Mouse (Mus musculus): Measurements from ENCODE around the gene Gm10198.

Gm10198 gene

GRCm38 (mm10) chr13:111592485-111592884, at the start of gene Gm10198:
Gene Gm10198 (plus strand): TSS chr13:111592785.
- no peak for DNase-seq (ENCODE audit: low spot score in 2 of 2)

GRCm38 (mm10) chr13:111545286-111545685, 47.3 kb upstream of the Gm10198 start:
- DNase-seq (ENCODE audit: low spot score in 2 of 2) = peak in 1 of 2 experiments; percentile 12

- DNase-seq (ENCODE audit: low spot score in 2 of 2) = peak in 1 of 2 experiments; percentile 10
Measured at GRCm38 (mm10) chr13:111552769-111553168, 39.8 kb upstream of the Gm10198 start.

GRCm38 (mm10) chr13:111553182-111553581, 39.4 kb upstream of the Gm10198 start:
- DNase-seq (ENCODE audit: low spot score in 2 of 2) = peak in 1 of 2 experiments; percentile 13

GRCm38 (mm10) chr13:111553941-111554340, 38.6 kb upstream of the Gm10198 start:
- DNase-seq (ENCODE audit: low spot score in 2 of 2) = no peak

- DNase-seq (ENCODE audit: low spot score in 2 of 2) = peak; percentile 32 to 62
Measured at GRCm38 (mm10) chr13:111555333-111555732, 37.3 kb upstream of the Gm10198 start.

- DNase-seq (ENCODE audit: low spot score in 2 of 2) = peak; percentile 31 to 42
Measured at GRCm38 (mm10) chr13:111556375-111556774, 36.2 kb upstream of the Gm10198 start.

GRCm38 (mm10) chr13:111560152-111560551, 32.4 kb upstream of the Gm10198 start:
- DNase-seq (ENCODE audit: low spot score in 2 of 2) = no peak

- no peak for DNase-seq (ENCODE audit: low spot score in 2 of 2)
Measured at GRCm38 (mm10) chr13:111562595-111562994, 30.0 kb upstream of the Gm10198 start.

GRCm38 (mm10) chr13:111574196-111574595, 18.4 kb upstream of the Gm10198 start:
- DNase-seq (ENCODE audit: low spot score in 2 of 2) = no peak

GRCm38 (mm10) chr13:111577177-111577576, 15.4 kb upstream of the Gm10198 start:
- no peak for DNase-seq (ENCODE audit: low spot score in 2 of 2)

GRCm38 (mm10) chr13:111580054-111580453, 12.5 kb upstream of the Gm10198 start:
- DNase-seq (ENCODE audit: low spot score in 2 of 2) = peak in 1 of 2 experiments; percentile 26

- DNase-seq (ENCODE audit: low spot score in 2 of 2) = no peak
Measured at GRCm38 (mm10) chr13:111598111-111598510, 5.5 kb downstream of the Gm10198 start.

- DNase-seq (ENCODE audit: low spot score in 2 of 2) = no peak
Measured at GRCm38 (mm10) chr13:111601383-111601782, 8.8 kb downstream of the Gm10198 start.

GRCm38 (mm10) chr13:111604826-111605225, 12.2 kb downstream of the Gm10198 start:
- DNase-seq (ENCODE audit: low spot score in 2 of 2) = no peak

GRCm38 (mm10) chr13:111616168-111617125, 23.9 kb downstream of the Gm10198 start:
- no peak for DNase-seq (ENCODE audit: low spot score in 2 of 2)

GRCm38 (mm10) chr13:111620433-111620832, 27.8 kb downstream of the Gm10198 start:
- DNase-seq (ENCODE audit: low spot score in 2 of 2) = no peak

GRCm38 (mm10) chr13:111622425-111622824, 29.8 kb downstream of the Gm10198 start:
- DNase-seq (ENCODE audit: low spot score in 2 of 2) = no peak

- no peak for DNase-seq (ENCODE audit: low spot score in 2 of 2)
Measured at GRCm38 (mm10) chr13:111623112-111623511, 30.5 kb downstream of the Gm10198 start.

- DNase-seq (ENCODE audit: low spot score in 2 of 2) = no peak
Measured at GRCm38 (mm10) chr13:111624115-111624514, 31.5 kb downstream of the Gm10198 start.

GRCm38 (mm10) chr13:111634163-111635160, 41.9 kb downstream of the Gm10198 start:
- DNase-seq (ENCODE audit: low spot score in 2 of 2) = peak; percentile 31 to 39

- DNase-seq (ENCODE audit: low spot score in 2 of 2) = peak in 1 of 2 experiments; percentile 39
Measured at GRCm38 (mm10) chr13:111640319-111640718, 47.7 kb downstream of the Gm10198 start.

All from spleen, postnatal 10 days (tissue).